Mouse (Mus musculus) WW6 (cell line): ENCODE data around the gene Cdk14.

ENCODE experiments used
- DNase-seq: peaks from one replicate; pipeline ENCODE4 v3.0.0-alpha.2; 2013; ENCODE audit warnings: low read depth, low spot score

The Cdk14 gene

DNA sequence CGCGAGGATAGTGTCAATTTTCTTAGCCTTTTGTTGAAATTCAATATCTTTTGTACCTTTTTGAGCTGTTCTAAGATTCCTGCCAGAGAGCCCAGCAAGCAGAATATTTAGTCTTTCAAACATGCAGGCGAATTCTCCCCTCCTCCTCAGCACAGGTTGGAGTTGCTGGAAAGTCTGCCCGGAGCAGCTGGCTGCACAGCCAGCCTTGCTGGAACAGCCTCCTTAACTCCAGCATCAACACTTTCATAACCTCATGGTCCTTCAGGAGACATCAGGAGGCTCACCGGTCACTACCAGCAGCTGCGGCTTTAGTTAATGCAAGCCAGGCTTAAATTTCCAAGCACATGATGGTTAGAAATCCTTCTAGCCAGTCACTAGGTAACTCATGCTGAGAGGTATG lies 105.8 kb downstream of the Cdk14 start:
- no peak for DNase-seq

DNA sequence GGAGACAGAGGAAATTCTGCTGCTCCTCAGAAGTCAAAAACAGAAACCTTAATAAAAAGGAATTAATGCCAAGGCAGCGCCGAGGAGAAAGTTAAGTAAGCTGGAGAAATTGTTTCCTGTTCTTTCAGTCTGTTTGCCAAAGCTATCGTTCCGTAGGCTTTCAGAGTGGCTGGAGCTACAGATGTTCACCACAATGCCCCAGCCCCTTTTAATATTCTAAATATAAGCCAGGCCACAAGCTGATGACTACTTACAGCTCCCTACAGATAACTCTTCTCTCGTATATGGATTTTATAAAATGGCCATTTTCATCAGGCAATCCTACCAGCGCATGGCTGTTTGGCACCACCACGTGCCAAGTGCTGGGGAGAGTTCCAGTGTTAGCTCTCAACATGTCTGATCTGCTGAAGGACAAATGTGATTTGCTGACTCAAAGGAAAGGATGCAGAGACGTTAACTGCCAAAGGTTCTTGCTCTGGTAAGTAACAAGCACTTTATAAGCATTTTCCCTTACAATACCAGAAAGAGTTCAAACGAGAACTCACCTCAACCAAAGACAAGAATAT lies 106.8 kb downstream of the Cdk14 start:
- DNase-seq: no peak

- no peak for DNase-seq
These were observed 114.8 kb downstream of the Cdk14 start for GRCm38 (mm10) chr5:5305286-5305685.

- no peak for DNase-seq
These were observed 116.9 kb downstream of the Cdk14 start for GRCm38 (mm10) chr5:5303102-5303670.

DNA sequence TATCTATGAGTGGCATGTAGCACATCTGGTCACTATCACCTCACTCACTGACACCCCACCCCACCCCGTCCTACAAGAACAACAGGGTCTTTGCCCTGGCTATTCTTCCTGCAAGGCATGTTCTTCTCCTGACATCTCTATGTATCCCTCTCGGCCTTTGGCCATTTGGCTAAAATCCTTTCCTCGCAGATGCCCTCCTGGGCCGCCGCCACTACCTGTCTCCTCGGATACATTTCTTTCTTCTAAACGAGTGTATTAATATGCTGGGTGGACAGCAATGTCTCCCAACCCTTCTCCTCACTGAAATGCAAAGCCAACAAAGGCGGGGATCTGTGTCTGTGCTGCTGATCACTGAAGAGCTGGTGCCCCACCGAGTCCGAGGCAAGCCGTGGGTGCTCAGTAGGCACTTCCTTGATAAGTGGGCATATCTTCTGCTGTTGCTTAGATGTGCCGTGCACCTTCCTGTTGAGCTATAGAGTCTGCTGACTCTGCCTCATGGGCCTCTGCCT lies 118.5 kb downstream of the Cdk14 start:
- no peak for DNase-seq

DNA sequence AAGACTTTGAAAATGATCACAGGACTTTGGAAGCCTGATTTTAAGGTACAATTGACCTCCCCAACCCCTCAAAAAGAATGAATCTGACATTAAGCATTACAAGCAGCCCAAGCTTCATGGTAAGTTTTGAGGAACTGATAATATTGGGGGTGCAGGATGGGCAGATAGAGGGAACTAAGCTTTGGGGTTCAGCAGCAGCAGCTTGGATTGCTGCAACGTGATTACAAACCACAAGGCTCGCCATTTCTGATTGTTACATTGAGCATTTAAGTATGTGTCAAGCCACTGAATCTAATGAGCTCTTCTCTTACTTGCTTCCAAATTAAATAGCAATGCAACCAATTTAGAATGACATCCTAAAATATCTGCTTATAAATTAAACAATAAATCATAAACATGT lies 119.1 kb downstream of the Cdk14 start:
- no peak for DNase-seq

GRCm38 (mm10) chr5:5300290-5300689 lies 119.8 kb downstream of the Cdk14 start:
- no peak for DNase-seq

GRCm38 (mm10) chr5:5297222-5297621 lies 122.9 kb downstream of the Cdk14 start:
- DNase-seq: no peak

DNA sequence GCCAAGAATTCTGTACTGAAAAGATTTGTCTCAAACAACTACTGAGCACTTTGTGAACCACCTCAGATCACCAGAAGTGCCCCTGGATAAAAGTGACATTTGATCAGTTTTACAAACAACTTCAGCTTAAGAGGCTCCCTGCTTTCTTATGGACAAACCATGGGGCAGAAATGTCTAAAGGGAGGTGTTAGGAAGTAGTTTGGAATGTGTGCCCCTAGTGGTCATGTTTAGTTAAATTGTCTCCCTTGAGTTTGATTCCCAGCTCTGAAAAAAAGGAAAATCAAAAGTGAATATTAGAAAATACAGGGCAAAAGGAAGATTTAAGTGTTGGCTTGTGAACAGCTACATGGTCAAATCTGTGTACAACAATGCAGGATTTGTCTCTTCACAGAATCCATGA lies 123.3 kb downstream of the Cdk14 start:
- DNase-seq: no peak

DNA sequence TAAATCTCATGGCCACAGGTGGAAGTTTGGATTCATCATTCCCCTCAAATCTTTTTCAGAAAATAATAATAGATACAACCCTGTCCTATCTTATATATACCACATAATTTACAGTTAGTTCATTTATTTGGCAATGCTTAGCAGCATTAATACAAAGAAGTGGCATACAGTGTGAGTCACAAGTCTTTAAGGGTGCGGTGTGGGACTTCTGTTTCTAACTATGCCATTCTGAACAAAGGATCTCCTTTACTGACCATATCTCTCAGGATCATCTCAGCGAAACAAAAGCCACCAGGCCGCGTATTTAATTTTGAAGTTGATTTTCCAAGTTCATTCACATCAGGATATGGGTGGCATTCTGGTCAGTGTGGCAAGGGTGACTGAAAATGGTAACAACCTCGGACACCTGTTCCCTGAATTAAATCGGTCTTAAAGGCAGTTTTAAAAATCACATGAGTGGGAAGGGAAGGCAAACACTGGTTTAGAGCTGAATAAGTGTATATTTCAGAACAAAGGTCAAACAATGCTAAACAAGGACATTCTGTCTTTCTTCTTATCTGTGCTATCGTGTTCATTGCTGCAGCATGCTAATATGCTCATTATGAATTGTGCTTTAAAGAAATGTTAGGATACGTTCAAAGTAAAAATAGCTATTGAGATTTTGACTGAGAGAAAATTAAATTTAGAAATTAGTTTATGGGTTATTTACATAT lies 127.1 kb downstream of the Cdk14 start:
- no peak for DNase-seq

GRCm38 (mm10) chr5:5291321-5291991 lies 128.7 kb downstream of the Cdk14 start:
- no peak for DNase-seq

DNA sequence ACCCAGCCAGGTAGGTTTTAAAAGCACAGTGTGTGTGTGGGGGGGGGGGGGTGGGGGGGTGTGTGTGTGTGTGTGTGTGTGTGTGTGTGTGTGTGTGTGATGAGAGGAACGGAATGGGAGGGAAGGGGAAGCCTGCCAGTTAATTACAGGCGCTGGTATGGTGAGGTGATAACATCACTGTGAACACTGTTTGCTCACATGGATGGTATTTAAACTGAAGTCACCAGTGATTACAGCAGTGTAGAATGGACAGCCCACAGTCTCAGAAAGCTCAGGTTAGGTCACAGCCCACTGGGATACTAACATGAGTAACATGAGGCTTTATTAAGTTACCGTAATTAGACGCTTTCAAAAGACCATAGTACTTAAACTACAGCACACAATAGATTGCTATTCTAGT lies 129.4 kb downstream of the Cdk14 start:
- no peak for DNase-seq

GRCm38 (mm10) chr5:5285876-5286275 lies 134.2 kb downstream of the Cdk14 start:
- no peak for DNase-seq

DNA sequence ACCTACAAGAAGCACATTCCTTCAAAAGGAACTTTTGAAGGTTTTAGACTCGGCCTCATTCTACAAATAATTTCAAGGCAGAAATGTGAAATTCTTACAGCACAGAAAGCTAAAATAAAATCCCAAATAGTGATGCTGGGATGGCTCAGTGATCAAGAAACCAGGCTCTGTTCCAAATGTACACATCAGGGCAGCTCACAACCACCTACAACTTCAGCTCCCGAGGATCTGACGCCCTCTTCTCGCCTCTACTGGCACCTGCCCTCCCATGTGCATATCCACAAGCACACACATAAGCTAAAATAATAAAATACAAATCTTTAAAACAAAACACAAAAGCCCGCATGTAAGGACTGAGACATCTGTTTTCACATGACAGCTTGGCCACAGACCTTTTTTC lies 135.6 kb downstream of the Cdk14 start:
- DNase-seq: no peak

- DNase-seq: no peak
These were observed 136.2 kb downstream of the Cdk14 start for GRCm38 (mm10) chr5:5283756-5284430.

GRCm38 (mm10) chr5:5282425-5282824 lies 137.7 kb downstream of the Cdk14 start:
- no peak for DNase-seq

DNA sequence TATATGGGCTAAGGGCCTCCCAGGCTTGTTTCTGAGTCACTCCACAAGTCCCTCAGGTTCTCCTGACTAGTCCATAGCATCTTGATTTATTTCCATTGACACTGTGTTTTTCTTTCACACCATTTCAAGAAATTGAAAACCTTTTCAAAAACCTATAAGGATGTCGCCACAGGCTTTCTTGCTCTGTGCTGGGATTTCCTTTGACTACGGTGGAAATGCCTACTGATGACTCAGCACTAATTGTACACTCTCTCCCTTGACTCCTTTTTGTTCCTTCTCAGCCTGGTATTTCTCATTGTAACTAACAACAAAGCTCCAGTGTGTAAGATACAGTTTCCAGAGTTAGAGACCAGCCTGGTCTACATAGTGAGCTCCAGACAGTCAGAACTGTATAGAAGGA lies 144.8 kb downstream of the Cdk14 start:
- no peak for DNase-seq

GRCm38 (mm10) chr5:5274318-5274717 lies 145.8 kb downstream of the Cdk14 start:
- DNase-seq: no peak

DNA sequence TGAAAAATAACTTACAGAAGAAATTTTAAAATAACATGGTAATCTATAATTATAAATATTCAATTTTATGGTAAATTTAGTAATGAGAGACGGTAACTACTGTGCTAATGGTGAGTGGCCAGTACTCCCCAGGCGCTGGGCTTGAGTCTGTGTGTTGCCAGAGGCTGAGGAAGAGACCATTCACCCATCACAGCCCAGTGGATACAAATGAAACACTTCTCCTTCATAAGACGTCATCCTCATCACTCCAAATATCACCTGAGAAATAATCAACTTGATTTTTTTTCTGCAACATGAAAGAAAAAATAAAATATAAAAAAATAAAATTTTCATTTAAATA lies 153.4 kb downstream of the Cdk14 start:
- no peak for DNase-seq

DNA sequence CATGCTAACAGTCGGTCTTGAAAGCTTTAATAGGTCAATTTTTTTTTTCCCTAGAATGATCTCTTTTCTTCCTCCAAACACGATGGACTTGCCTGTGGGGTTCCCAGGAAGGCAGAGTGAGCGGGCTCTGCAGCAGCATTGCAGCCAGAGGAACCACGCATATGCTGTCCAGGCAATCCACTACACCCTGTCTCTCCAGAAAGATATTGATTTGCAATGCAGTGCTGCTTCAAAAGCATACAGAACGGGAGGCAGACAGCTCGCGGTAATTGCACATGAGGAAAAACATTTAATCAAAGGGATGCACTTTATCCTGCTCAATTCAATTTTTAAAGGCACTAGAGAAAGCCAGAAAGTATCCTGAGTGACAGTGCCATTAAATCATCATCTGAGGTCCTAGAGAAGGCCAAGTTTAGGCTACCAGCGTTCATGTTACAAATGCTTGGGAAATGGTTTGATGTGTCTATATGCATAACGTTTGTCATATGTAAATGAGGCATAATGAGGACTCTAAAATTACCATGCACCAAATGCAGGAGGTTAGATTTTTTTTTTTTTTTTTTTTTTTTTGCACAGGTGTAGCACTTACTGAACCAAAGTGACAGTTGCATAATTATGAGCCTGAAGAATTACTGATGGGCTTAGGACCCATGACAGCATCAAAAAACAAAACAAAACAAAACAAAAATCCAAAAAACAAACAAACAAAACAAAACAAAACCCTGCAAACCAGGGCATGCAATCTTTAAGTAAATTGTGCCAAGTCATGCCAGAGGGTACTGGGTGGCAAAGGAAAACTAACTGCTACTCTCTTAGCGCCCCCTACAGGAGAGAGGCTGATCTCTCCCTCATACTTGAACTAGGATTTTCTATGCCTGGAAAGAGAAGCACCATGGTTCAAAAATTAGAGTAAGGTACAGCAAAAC lies 154.0 kb downstream of the Cdk14 start:
- peak; percentile 18 for DNase-seq

GRCm38 (mm10) chr5:5265401-5265841 lies 154.7 kb downstream of the Cdk14 start:
- DNase-seq: no peak
